In the genomic region with DNA sequence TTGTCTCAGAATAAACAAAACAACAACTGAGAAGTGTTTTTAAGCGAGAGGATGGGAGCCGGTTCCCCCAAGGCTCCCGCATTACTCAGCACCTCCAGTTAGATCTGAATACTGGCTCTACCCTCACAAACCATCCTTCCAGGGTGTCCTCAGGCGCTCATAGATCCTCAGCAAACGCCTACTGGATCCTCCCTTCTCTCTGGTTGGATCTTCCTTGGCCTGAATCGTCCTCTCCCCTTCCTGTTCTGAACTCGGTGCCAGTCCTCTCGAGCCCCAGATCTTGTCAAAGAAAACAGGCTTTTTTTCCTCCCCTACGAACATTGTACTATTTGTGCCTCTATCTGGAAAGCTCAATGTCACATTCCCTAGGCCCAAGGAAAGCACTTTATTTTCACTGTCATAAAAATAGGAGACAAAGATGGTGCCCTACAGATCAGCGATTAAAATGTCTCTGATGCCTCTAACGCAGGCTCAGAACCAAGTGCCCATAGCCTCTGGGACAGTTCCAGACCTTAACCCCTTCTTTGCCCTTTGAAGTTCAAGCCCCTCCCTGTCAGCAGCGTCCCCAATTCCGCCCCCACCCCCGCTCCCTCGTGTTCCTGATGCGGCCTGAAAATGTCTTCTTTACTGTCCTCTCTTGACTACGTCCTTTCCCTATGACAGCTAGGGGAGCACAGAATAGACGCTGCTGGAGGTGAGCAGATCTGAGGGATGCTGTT, we compare ENCODE assay signal across 8 mouse cellular contexts. TPM values are rescaled to one million over a fixed set of nuclear protein-coding genes. Genes with fewer than 3 reads are reported as not detected.
DNase-seq lines count a peak whose midpoint lies in the region; ATAC-seq and TF ChIP-seq lines count a peak whose summit lies in the region.

No protein-coding gene starts in this region.

- peak overlapping the region; percentile 44 for H3K4me2 ChIP-seq in hindbrain, embryonic 12.5 days (replicated peaks)
- H3K4me2 ChIP-seq in midbrain, embryonic 15.5 days, result peak overlapping the region; percentile 44

- TF ChIP-seq CTCF in kidney, adult 2 months (conservative IDR thresholded peaks at IDR 0.05; ENCODE audit: insufficient read depth, insufficient read length, low read depth, low read length), result no peak

- H3K4me3 ChIP-seq in kidney, adult 2 months (ENCODE audit: insufficient read depth, low read depth, low read length), result no peak overlapping the region
- 0 out of 2 replicates have a peak overlapping the region, but pooled peaks have one; percentile 0 for H3K4me3 ChIP-seq in hindbrain, embryonic 12.5 days
- H3K4me3 ChIP-seq in midbrain, embryonic 15.5 days, result no peak overlapping the region

- no peak for TF ChIP-seq POLR2A in kidney, adult 2 months (IDR thresholded peaks at IDR 0.05; ENCODE audit: low read depth, low read length)

- DNase-seq in kidney, adult 2 months, result no peak
- no peak for DNase-seq in kidney, adult 18-20 months
- DNase-seq in cerebellum, postnatal 14 days, result peak; percentile 53 to 54
- DNase-seq in urinary bladder, adult 2 months (ENCODE audit: low spot score), result no peak
- no peak for DNase-seq in thymus, postnatal 14 days
- DNase-seq in adrenal gland, postnatal 4 days (ENCODE audit: low spot score in 2 of 2), result no peak

- no peaks in the 10 kb centered on the region for H3K9me3 ChIP-seq in hindbrain, embryonic 12.5 days (replicated peaks)
- H3K9me3 ChIP-seq in midbrain, embryonic 15.5 days, result no peaks in the 10 kb centered on the region

- no peak for ATAC-seq in hindbrain, embryonic 12.5 days (ENCODE audit: low FRiP score)
- 0 out of 2 replicates have a peak, but pooled peaks have one; percentile 21 for ATAC-seq in midbrain, embryonic 15.5 days (replicated peaks)

- H3K36me3 ChIP-seq in kidney, adult 2 months (ENCODE audit: control insufficient read depth, insufficient read depth, low read length), result no peaks in the 10 kb centered on the region
- no peaks in the 10 kb centered on the region for H3K36me3 ChIP-seq in hindbrain, embryonic 12.5 days
- no peaks in the 10 kb centered on the region for H3K36me3 ChIP-seq in midbrain, embryonic 15.5 days (replicated peaks)

- H3K4me1 ChIP-seq in kidney, adult 2 months (ENCODE audit: control insufficient read depth, insufficient read depth, low read length), result peaks cover 21% of the 10 kb centered on the region
- H3K4me1 ChIP-seq in hindbrain, embryonic 12.5 days, result peaks cover 15% of the 10 kb centered on the region
- peaks cover 15% of the 10 kb centered on the region for H3K4me1 ChIP-seq in midbrain, embryonic 15.5 days

- 44% methylated on average over 18 of the region's 18 CpGs for WGBS in kidney, adult 2 months
- WGBS in hindbrain, embryonic 12.5 days, result 28% methylated on average over 18 of the region's 18 CpGs
- 33% methylated on average over 18 of the region's 18 CpGs for WGBS in midbrain, embryonic 15.5 days

- peak overlapping the region; percentile 19; the same call in 1 of the 2 replicates for H3K9ac ChIP-seq in hindbrain, embryonic 12.5 days
- no peak overlapping the region; the same call in 1 of the 2 replicates for H3K9ac ChIP-seq in midbrain, embryonic 15.5 days

- no peaks in the 10 kb centered on the region for H3K27me3 ChIP-seq in kidney, adult 2 months (replicated peaks; ENCODE audit: control insufficient read depth, insufficient read depth, low read length)
- H3K27me3 ChIP-seq in hindbrain, embryonic 12.5 days, result no peaks in the 10 kb centered on the region
- H3K27me3 ChIP-seq in midbrain, embryonic 15.5 days (replicated peaks), result no peaks in the 10 kb centered on the region

- H3K27ac ChIP-seq in kidney, adult 2 months (ENCODE audit: insufficient read depth, low read depth, low read length), result 0 out of 2 replicates have a peak overlapping the region, but pooled peaks have one; percentile 4
- 0 out of 2 replicates have a peak overlapping the region, but pooled peaks have one; percentile 36 for H3K27ac ChIP-seq in hindbrain, embryonic 12.5 days
- peak overlapping the region; percentile 61 for H3K27ac ChIP-seq in midbrain, embryonic 15.5 days

RNA-seq across cellular contexts. Expression of gene Fabp6, which starts 25.7 kb away (rescaled TPM):
- not detected in 2 replicates for polyA plus RNA-seq in kidney, adult 2 months (2012; rRNA removed)
- polyA plus RNA-seq in hindbrain, embryonic 12.5 days (2016; fragmentation: Nextera tagmentation; extraction: Ambion mirVana), result not detected in 2 replicates
- not detected in 2 replicates for polyA plus RNA-seq in midbrain, embryonic 15.5 days (2015; fragmentation: Nextera tagmentation; extraction: Ambion mirVana)
- 1.6 and 3.0 TPM in 2 replicates for polyA plus RNA-seq in urinary bladder, adult 2 months (2012; rRNA removed)
- not detected for total RNA-seq in adrenal gland, postnatal 4 days (2021)

RNA-seq across cellular contexts. Expression of gene 4933415A04Rik, which starts 40.2 kb away (rescaled TPM):
- polyA plus RNA-seq in kidney, adult 2 months (2012; rRNA removed), result 0.24 and 0.30 TPM in 2 replicates
- 6.5 and 8.1 TPM in 2 replicates for polyA plus RNA-seq in hindbrain, embryonic 12.5 days (2016; fragmentation: Nextera tagmentation; extraction: Ambion mirVana)
- 4.1 and 4.2 TPM in 2 replicates for polyA plus RNA-seq in midbrain, embryonic 15.5 days (2015; fragmentation: Nextera tagmentation; extraction: Ambion mirVana)
- 0.50 and 0.55 TPM in 2 replicates for polyA plus RNA-seq in urinary bladder, adult 2 months (2012; rRNA removed)
- total RNA-seq in adrenal gland, postnatal 4 days (2021), result 1 to 10 TPM; 3.7 to 4.0 TPM

RNA-seq across cellular contexts. Expression of gene Pwwp2a, which starts 54.7 kb away (rescaled TPM):
- polyA plus RNA-seq in kidney, adult 2 months (2012; rRNA removed), result 10.8 and 12.1 TPM in 2 replicates
- 50.1 and 51.0 TPM in 2 replicates for polyA plus RNA-seq in hindbrain, embryonic 12.5 days (2016; fragmentation: Nextera tagmentation; extraction: Ambion mirVana)
- 29.0 and 33.1 TPM in 2 replicates for polyA plus RNA-seq in midbrain, embryonic 15.5 days (2015; fragmentation: Nextera tagmentation; extraction: Ambion mirVana)
- 25.2 and 25.5 TPM in 2 replicates for polyA plus RNA-seq in urinary bladder, adult 2 months (2012; rRNA removed)
- total RNA-seq in adrenal gland, postnatal 4 days (2021), result 10 to 100 TPM; 51.0 to 53.4 TPM

Comparison
In these comparisons a context has a peak if more than half of its experiments do, and no peak if none do; other contexts are left out.
1. DNase-seq: peak in cerebellum, postnatal 14 days (2 of 2); none in kidney, adult 2 months (single experiment), kidney, adult 18-20 months (single experiment), urinary bladder, adult 2 months (single experiment), thymus, postnatal 14 days (single experiment) and adrenal gland, postnatal 4 days (0 of 2).
2. H3K27ac ChIP-seq: peak in every context shown above with its lines; median percentile 61 in midbrain, embryonic 15.5 days; 36 in hindbrain, embryonic 12.5 days; 4 in kidney, adult 2 months.